Mouse (Mus musculus): ENCODE data around the gene Zfp580. TPM values are rescaled to one million over a fixed set of nuclear protein-coding genes. Genes with fewer than 3 reads are reported as not detected.

Zfp580 gene
- total RNA-seq, 4 experiments from 2014 or later = 22.8 to 28.6 (median 27.8) TPM

GRCm38 (mm10) chr7:5101066-5101663, 49.8 kb downstream of the Zfp580 start:
- no peak for DNase-seq (ENCODE audit: low spot score in 2 of 2)

DNA sequence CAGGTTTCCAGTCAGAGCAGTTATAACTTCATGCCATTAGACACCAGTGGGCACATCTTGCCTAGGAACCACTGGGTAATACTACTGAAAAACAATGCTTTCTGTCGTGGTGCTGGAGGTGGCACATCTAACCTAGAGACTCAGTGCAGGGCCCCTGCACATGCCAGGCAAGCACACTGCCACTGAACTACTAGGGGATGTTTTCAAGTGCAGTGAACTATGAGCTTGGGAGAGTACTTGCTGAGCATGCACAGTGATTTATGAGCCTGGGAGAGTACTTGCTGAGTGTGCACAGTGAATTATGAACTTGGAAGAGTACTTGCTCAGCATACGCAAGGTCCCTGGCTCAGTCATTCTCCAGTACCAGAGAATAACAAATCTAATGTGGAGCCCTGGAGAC, 51.2 kb downstream of the Zfp580 start:
- DNase-seq (ENCODE audit: low spot score in 2 of 2) = no peak

Other genes starting within 250 kb of the Zfp580 start
- gene Ube2s, start 238.9 kb upstream of the Zfp580 start, total RNA-seq (2022) = 100 to 1,000 TPM; 113 to 119 (median 116) TPM
- 100 to 1,000 TPM; 133 to 179 (median 153) TPM for gene Shisa7, start 206.8 kb upstream of the Zfp580 start, total RNA-seq (2022)
- 1 to 10 TPM; 4.7 to 8.9 (median 6.9) TPM for gene Isoc2b, start 181.3 kb upstream of the Zfp580 start, total RNA-seq (2022)
- gene Isoc2a, start 174.4 kb upstream of the Zfp580 start, total RNA-seq (2022) = 10 to 100 TPM; 13.7 to 16.0 (median 14.2) TPM
- under 1 TPM; 0.29 to 0.77 (median 0.39) TPM for gene Gm36210, start 145.0 kb upstream of the Zfp580 start, total RNA-seq (2022)
- 10 to 100 TPM; 13.0 to 15.3 (median 13.9) TPM for gene Zfp628, start 136.3 kb upstream of the Zfp580 start, total RNA-seq (2022)
- 100 to 1,000 TPM in 2 of 4 experiments, 10 to 100 TPM in 2; 89.9 to 111 (median 102) TPM for gene Nat14, start 129.5 kb upstream of the Zfp580 start, total RNA-seq (2022)
- gene Ssc5d, start 125.8 kb upstream of the Zfp580 start, total RNA-seq (2022) = 1 to 10 TPM; 2.8 to 5.1 (median 4.2) TPM
- gene Sbk2, start 87.1 kb upstream of the Zfp580 start, total RNA-seq (2022) = 1 to 10 TPM in 1 of 4 experiments, under 1 TPM in 2, not detected in 1; 0.58 to 1.1 (median 0.90) TPM
- 1 to 10 TPM in 2 of 4 experiments, under 1 TPM in 2; 0.71 to 1.1 (median 0.98) TPM for gene Sbk3, start 80.4 kb upstream of the Zfp580 start, total RNA-seq (2022)
- 10 to 100 TPM; 23.2 to 32.9 (median 30.6) TPM for gene Zfp579, start 55.4 kb upstream of the Zfp580 start, total RNA-seq (2022)
- 1 to 10 TPM; 6.0 to 8.0 (median 6.9) TPM for gene Zfp524, start 37.1 kb upstream of the Zfp580 start, total RNA-seq (2022)
- gene Fiz1, start 36.8 kb upstream of the Zfp580 start, total RNA-seq (2022) = 10 to 100 TPM; 20.7 to 25.3 (median 24.5) TPM
- not detected for gene Gm44973, start 36.0 kb upstream of the Zfp580 start, total RNA-seq (2022)
- 10 to 100 TPM; 37.1 to 42.5 (median 38.5) TPM for gene Zfp865, start 31.2 kb upstream of the Zfp580 start, total RNA-seq (2022)
- gene Ccdc106, start 31.0 kb upstream of the Zfp580 start, total RNA-seq (2022) = 10 to 100 TPM; 45.2 to 65.9 (median 56.9) TPM
- gene 4632433K11Rik, start 17.4 kb upstream of the Zfp580 start, total RNA-seq (2022) = under 1 TPM in 1 of 4 experiments, not detected in 3; 0.55 TPM
- 1 to 10 TPM; 5.6 to 6.4 (median 6.3) TPM for gene Zfp784, start 13.1 kb upstream of the Zfp580 start, total RNA-seq (2022)
- gene U2af2, start 10.6 kb downstream of the Zfp580 start, total RNA-seq (2022) = 100 to 1,000 TPM; 175 to 196 (median 179) TPM
- 100 to 1,000 TPM; 411 to 477 (median 457) TPM for gene Epn1, start 28.7 kb downstream of the Zfp580 start, total RNA-seq (2022)
- not detected for gene Rfpl4, start 65.4 kb downstream of the Zfp580 start, total RNA-seq (2022)
- gene Rasl2-9, start 74.4 kb downstream of the Zfp580 start, total RNA-seq (2022) = 1 to 10 TPM in 1 of 4 experiments, under 1 TPM in 2, not detected in 1; 0.63 to 1.0 (median 0.77) TPM
- under 1 TPM in 2 of 4 experiments, not detected in 2; 0.02 to 0.04 TPM for gene Vmn1r55, start 98.1 kb downstream of the Zfp580 start, total RNA-seq (2022)
- not detected for gene Vmn1r56, start 145.2 kb downstream of the Zfp580 start, total RNA-seq (2022)
- not detected for gene Vmn1r57, start 167.0 kb downstream of the Zfp580 start, total RNA-seq (2022)